Mouse (Mus musculus): ENCODE measurements at regions not wholly inside any gene's neighbourhood (a gene's known extent, or its start where the extent isn't known, plus 50 kb on each side); places are given as distances from the start of the nearest gene placed in this dataset.

DNA sequence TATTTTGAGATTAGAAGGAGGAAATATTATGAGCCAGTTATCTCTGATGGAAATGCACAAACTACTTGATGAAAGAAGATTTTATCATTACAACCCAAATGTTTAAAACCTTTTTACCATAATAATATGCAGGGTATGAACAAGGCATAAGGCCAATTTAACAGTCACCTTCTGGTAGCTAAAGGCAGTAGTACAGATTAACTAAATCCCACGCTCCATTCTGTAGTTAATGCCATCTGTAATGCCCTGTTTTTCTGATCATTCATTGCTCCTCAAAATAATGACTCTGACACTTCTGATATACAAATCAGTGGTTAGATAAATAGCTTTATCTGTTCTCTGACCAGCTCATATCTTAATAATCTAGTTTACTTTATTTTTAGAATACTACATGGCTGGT, 987.8 kb downstream of the Pcdh7 start:
- DNase-seq (ENCODE audit: low read depth, low spot score) = no peak
- Histone ChIP-seq H3K9ac (ENCODE audit: insufficient read depth, low read depth, low read length, poor library complexity, severe bottlenecking) (no peak overlapping the region), H3K4me1 (ENCODE audit: control insufficient read depth in 2 of 2, insufficient read depth in 2 of 2, low read length in 2 of 2, poor library complexity in 1 of 2) (no peaks in the 10 kb centered on the region), H3K4me3 (ENCODE audit: insufficient read depth in 1 of 2, low read depth in 1 of 2, low read length in 2 of 2, poor library complexity in 1 of 2, severe bottlenecking in 1 of 2) (no peak overlapping the region), H3K9me3 (ENCODE audit: control insufficient read depth, insufficient read depth, low read depth, low read length) (no peaks in the 10 kb centered on the region), H3K36me3 (ENCODE audit: control insufficient read depth, insufficient read depth, low read length, poor library complexity, severe bottlenecking) (no peaks in the 10 kb centered on the region), H3K27ac (ENCODE audit: insufficient read depth, low read depth, low read length, poor library complexity, severe bottlenecking) (no peak overlapping the region)
- no peak for TF ChIP-seq HCFC1 (IDR thresholded peaks at IDR 0.05; ENCODE audit: borderline replicate concordance, insufficient read depth, low read length)
- no peak for TF ChIP-seq CHD2 (IDR thresholded peaks at IDR 0.05; ENCODE audit: low read depth, low read length)
- in situ Hi-C loops (cut with MboI; ENCODE audit: low sequenced_read_pairs in 2 of 2, unreplicated experiment in 2 of 2) = no loop called here

GRCm38 (mm10) chr5:58712381-58712780, 994.6 kb downstream of the Pcdh7 start:
- in situ Hi-C loops (cut with MboI; ENCODE audit: low sequenced_read_pairs in 2 of 2, unreplicated experiment in 2 of 2) = no loop called here
- TF ChIP-seq MAFK (IDR thresholded peaks at IDR 0.05; ENCODE audit: insufficient read depth, low read depth, low read length) (no peak), ZC3H11A (IDR thresholded peaks at IDR 0.05; ENCODE audit: borderline replicate concordance, low read depth, low read length) (no peak), CHD2 (IDR thresholded peaks at IDR 0.05; ENCODE audit: low read depth, low read length) (no peak), ZNF384 (IDR thresholded peaks at IDR 0.05; ENCODE audit: low read depth, low read length) (no peak)
- Histone ChIP-seq H3K27ac (ENCODE audit: insufficient read depth, low read depth, low read length, poor library complexity, severe bottlenecking) (no peak overlapping the region), H3K4me1 (ENCODE audit: control insufficient read depth in 2 of 2, insufficient read depth in 2 of 2, low read length in 2 of 2, poor library complexity in 1 of 2) (no peaks in the 10 kb centered on the region), H3K4me3 (ENCODE audit: insufficient read depth in 1 of 2, low read depth in 1 of 2, low read length in 2 of 2, poor library complexity in 1 of 2, severe bottlenecking in 1 of 2) (no peak overlapping the region), H3K36me3 (ENCODE audit: control insufficient read depth, insufficient read depth, low read length, poor library complexity, severe bottlenecking) (no peaks in the 10 kb centered on the region), H3K9ac (ENCODE audit: insufficient read depth, low read depth, low read length, poor library complexity, severe bottlenecking) (no peak overlapping the region), H3K9me3 (ENCODE audit: control insufficient read depth, insufficient read depth, low read depth, low read length) (no peaks in the 10 kb centered on the region)
- DNase-seq (ENCODE audit: low read depth, low spot score) = no peak

DNA sequence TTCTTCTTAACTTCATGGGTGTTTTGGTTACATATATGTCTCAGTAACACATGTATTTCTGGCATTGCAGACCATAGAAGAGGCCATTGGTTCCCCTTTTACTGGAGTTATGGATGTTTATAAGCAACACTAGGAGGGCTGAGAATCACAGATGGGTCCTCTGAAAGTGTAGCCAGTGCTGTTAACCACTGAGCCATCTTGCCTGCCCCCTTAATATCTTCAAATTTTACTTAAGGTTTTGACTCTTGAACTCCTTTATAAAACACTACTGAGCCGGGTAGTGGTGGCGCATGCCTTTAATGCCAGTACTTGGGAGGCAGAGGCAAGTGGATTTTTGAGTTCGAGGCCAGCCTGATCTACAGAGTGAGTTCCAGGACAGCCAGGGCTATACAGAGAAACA, 1015.6 kb downstream of the Pcdh7 start:
- TF ChIP-seq ZNF384 (IDR thresholded peaks at IDR 0.05; ENCODE audit: low read depth, low read length) (no peak), CHD2 (IDR thresholded peaks at IDR 0.05; ENCODE audit: low read depth, low read length) (no peak), MAFK (IDR thresholded peaks at IDR 0.05; ENCODE audit: insufficient read depth, low read depth, low read length) (no peak), HCFC1 (IDR thresholded peaks at IDR 0.05; ENCODE audit: borderline replicate concordance, insufficient read depth, low read length) (no peak), ZC3H11A (IDR thresholded peaks at IDR 0.05; ENCODE audit: borderline replicate concordance, low read depth, low read length) (no peak)
- H3K4me3 ChIP-seq (ENCODE audit: insufficient read depth in 1 of 2, low read depth in 1 of 2, low read length in 2 of 2, poor library complexity in 1 of 2, severe bottlenecking in 1 of 2) = no peak overlapping the region
- no peak for DNase-seq (ENCODE audit: low read depth, low spot score)
- no peaks in the 10 kb centered on the region for H3K4me1 ChIP-seq (ENCODE audit: control insufficient read depth in 2 of 2, insufficient read depth in 2 of 2, low read length in 2 of 2, poor library complexity in 1 of 2)
- no peaks in the 10 kb centered on the region for H3K36me3 ChIP-seq (ENCODE audit: control insufficient read depth, insufficient read depth, low read length, poor library complexity, severe bottlenecking)
- no peak overlapping the region for H3K27ac ChIP-seq (ENCODE audit: insufficient read depth, low read depth, low read length, poor library complexity, severe bottlenecking)
- no peak overlapping the region for H3K9ac ChIP-seq (ENCODE audit: insufficient read depth, low read depth, low read length, poor library complexity, severe bottlenecking)
- no peaks in the 10 kb centered on the region for H3K9me3 ChIP-seq (ENCODE audit: control insufficient read depth, insufficient read depth, low read depth, low read length)
- in situ Hi-C loops (cut with MboI; ENCODE audit: low sequenced_read_pairs in 2 of 2, unreplicated experiment in 2 of 2) = no loop called here

DNA sequence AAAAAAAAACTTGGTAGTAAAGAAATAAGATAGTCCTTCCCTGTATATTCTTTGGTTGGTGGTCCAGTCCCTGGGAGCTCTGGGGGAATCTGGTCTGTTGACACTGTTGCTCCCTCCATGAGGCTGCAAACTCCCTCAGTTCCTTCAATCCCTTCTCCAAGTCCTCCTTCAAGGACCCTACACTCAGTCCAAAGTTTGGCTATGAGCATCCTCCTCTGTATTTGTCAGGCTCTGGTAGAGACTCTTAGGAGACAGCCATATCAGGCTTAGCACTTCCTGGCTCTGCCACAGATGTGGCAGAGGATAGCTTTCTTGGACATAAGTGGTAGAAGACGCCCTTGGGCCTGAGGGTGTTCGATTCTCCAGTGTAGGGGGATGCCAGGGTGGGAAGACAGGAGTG, 1016.2 kb downstream of the Pcdh7 start:
- H3K9me3 ChIP-seq (ENCODE audit: control insufficient read depth, insufficient read depth, low read depth, low read length) = no peaks in the 10 kb centered on the region
- no peak overlapping the region for H3K27ac ChIP-seq (ENCODE audit: insufficient read depth, low read depth, low read length, poor library complexity, severe bottlenecking)
- no peaks in the 10 kb centered on the region for H3K36me3 ChIP-seq (ENCODE audit: control insufficient read depth, insufficient read depth, low read length, poor library complexity, severe bottlenecking)
- no peaks in the 10 kb centered on the region for H3K4me1 ChIP-seq (ENCODE audit: control insufficient read depth in 2 of 2, insufficient read depth in 2 of 2, low read length in 2 of 2, poor library complexity in 1 of 2)
- in situ Hi-C loops (cut with MboI; ENCODE audit: low sequenced_read_pairs in 2 of 2, unreplicated experiment in 2 of 2) = no loop called here
- TF ChIP-seq HCFC1 (IDR thresholded peaks at IDR 0.05; ENCODE audit: borderline replicate concordance, insufficient read depth, low read length) (no peak), CHD2 (IDR thresholded peaks at IDR 0.05; ENCODE audit: low read depth, low read length) (no peak), ZC3H11A (IDR thresholded peaks at IDR 0.05; ENCODE audit: borderline replicate concordance, low read depth, low read length) (no peak), MAFK (IDR thresholded peaks at IDR 0.05; ENCODE audit: insufficient read depth, low read depth, low read length) (no peak)
- H3K9ac ChIP-seq (ENCODE audit: insufficient read depth, low read depth, low read length, poor library complexity, severe bottlenecking) = no peak overlapping the region
- DNase-seq (ENCODE audit: low read depth, low spot score) = no peak
- H3K4me3 ChIP-seq (ENCODE audit: insufficient read depth in 1 of 2, low read depth in 1 of 2, low read length in 2 of 2, poor library complexity in 1 of 2, severe bottlenecking in 1 of 2) = no peak overlapping the region

DNA sequence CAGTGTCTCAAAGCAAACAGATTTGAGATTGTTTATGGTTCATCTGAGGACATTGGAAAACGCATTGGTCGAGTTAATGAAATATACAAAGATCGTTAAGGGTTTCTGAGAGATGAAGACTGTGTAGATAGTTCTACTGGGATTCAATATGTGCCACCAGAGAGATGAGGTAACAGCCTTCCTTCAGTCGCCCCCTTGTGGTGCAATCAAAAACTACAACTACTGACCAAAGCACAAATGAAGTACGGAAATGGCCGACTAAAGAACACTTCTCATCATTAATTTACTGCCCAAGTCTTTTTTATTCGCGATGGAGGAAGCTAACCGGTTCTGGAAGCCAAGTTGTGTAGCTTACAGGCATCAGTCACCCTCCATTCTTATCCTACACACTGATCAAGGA, 1018.8 kb downstream of the Pcdh7 start:
- no peak overlapping the region for H3K9ac ChIP-seq (ENCODE audit: insufficient read depth, low read depth, low read length, poor library complexity, severe bottlenecking)
- DNase-seq (ENCODE audit: low read depth, low spot score) = peak; percentile 51
- H3K9me3 ChIP-seq (ENCODE audit: control insufficient read depth, insufficient read depth, low read depth, low read length) = no peaks in the 10 kb centered on the region
- in situ Hi-C loops (cut with MboI; ENCODE audit: low sequenced_read_pairs in 2 of 2, unreplicated experiment in 2 of 2) = no loop called here
- H3K36me3 ChIP-seq (ENCODE audit: control insufficient read depth, insufficient read depth, low read length, poor library complexity, severe bottlenecking) = no peaks in the 10 kb centered on the region
- H3K4me3 ChIP-seq (ENCODE audit: insufficient read depth in 1 of 2, low read depth in 1 of 2, low read length in 2 of 2, poor library complexity in 1 of 2, severe bottlenecking in 1 of 2) = no peak overlapping the region
- H3K27ac ChIP-seq (ENCODE audit: insufficient read depth, low read depth, low read length, poor library complexity, severe bottlenecking) = no peak overlapping the region
- no peaks in the 10 kb centered on the region for H3K4me1 ChIP-seq (ENCODE audit: control insufficient read depth in 2 of 2, insufficient read depth in 2 of 2, low read length in 2 of 2, poor library complexity in 1 of 2)
- TF ChIP-seq HCFC1 (IDR thresholded peaks at IDR 0.05; ENCODE audit: borderline replicate concordance, insufficient read depth, low read length) (no peak), ZC3H11A (IDR thresholded peaks at IDR 0.05; ENCODE audit: borderline replicate concordance, low read depth, low read length) (0 out of 2 replicates have a peak, but pooled peaks have one; percentile 11)

Measured in ES-E14 (cell line).